ENCODE assay signal across 27 mouse cellular contexts in the genomic region with DNA sequence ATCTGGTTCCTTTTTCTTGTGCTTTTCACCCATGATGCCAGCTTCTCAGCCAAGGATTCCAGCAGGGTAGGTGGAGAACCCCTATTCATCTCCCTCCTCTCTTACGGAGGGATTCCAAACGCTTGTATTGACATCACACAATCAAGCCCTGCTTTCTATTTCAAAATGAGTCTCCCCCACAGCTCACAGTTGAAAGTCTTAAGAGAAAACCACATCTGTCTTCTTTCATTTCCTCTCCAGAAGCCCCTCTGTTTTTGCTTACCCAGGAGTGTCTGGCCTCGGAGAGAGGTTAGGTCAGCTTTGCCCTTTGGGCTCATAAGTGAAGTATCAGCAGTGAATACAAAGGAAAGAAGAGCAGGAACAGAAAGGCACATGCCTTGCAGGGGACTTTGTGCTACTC. TPM values are rescaled to one million over a fixed set of nuclear protein-coding genes. Genes with fewer than 3 reads are reported as not detected.
A peak's percentile ranks its signal among the peaks of the same experiment; 100 is the strongest.
DNase-seq lines count a peak whose midpoint lies in the region; ATAC-seq and TF ChIP-seq lines count a peak whose summit lies in the region.
"Had no signal": no experiment of that assay in that cellular context is flagged by ENCODE, and none has a peak within 500 bp of the region (broad histone marks: within the 10 kb centered on the region; RNA-seq: fewer than 3 reads in every experiment).

No protein-coding gene starts in this region.

- no peak overlapping the region for H3K27ac ChIP-seq in CH12.LX (ENCODE audit: insufficient read depth, low read depth)
- H3K27ac ChIP-seq: embryonic facial prominence, embryonic 15.5 days; forebrain, embryonic 10.5 days; gastrocnemius, adult 2 months; heart, adult 2 months; hindbrain, embryonic 10.5 days; hindbrain, embryonic 14.5 days had no signal

- in situ Hi-C loops in CH12.LX (cut with MboI; ENCODE audit: low pct_ligation_motif_present, low pct_unique_long_range_greater_than_20kb, low sequenced_read_pairs), result no loop called here

- no peaks in the 10 kb centered on the region for H3K36me3 ChIP-seq in CH12.LX (replicated peaks in 1 of 2; ENCODE audit: control insufficient read depth in 1 of 2, insufficient read depth in 1 of 2, low read length in 1 of 2)
- H3K36me3 ChIP-seq: embryonic facial prominence, embryonic 15.5 days; forebrain, embryonic 10.5 days; G1E; heart, embryonic 12.5 days; hindbrain, embryonic 10.5 days had no signal

- H3K4me2 ChIP-seq in CH12.LX (ENCODE audit: insufficient read depth, low read depth, poor library complexity, severe bottlenecking), result peak overlapping the region; percentile 34
- H3K4me2 ChIP-seq: embryonic facial prominence, embryonic 15.5 days; heart, embryonic 12.5 days; hindbrain, embryonic 14.5 days had no signal

- no peaks in the 10 kb centered on the region for H3K79me2 ChIP-seq in CH12.LX (replicated peaks; ENCODE audit: control insufficient read depth, extremely low read depth, insufficient read depth, poor library complexity, severe bottlenecking)

- TF ChIP-seq EP300 in CH12.LX (IDR thresholded peaks at IDR 0.05; ENCODE audit: low read length), result peak; percentile 65

- no peak overlapping the region for H3K9ac ChIP-seq in CH12.LX (ENCODE audit: insufficient read depth, low read depth)
- H3K9ac ChIP-seq: embryonic facial prominence, embryonic 15.5 days; heart, embryonic 12.5 days; hindbrain, embryonic 14.5 days had no signal

- no peak for TF ChIP-seq CTCF in CH12.LX (conservative IDR thresholded peaks at IDR 0.05 in 1 of 2, IDR thresholded peaks at IDR 0.05 in 1 of 2; ENCODE audit: low read depth in 2 of 2, low read length in 2 of 2)

- H3K9me3 ChIP-seq in CH12.LX (replicated peaks; ENCODE audit: low read length), result no peaks in the 10 kb centered on the region
- H3K9me3 ChIP-seq: embryonic facial prominence, embryonic 15.5 days; forebrain, embryonic 10.5 days; G1E; heart, embryonic 12.5 days; hindbrain, embryonic 10.5 days had no signal

- DNase-seq in left cerebral cortex, adult 11 months (ENCODE audit: low spot score), result peak; percentile 7
- DNase-seq in left cerebral cortex, postnatal 10 days (ENCODE audit: extremely low spot score in 1 of 2, low spot score in 2 of 2), result no peak
- peak; percentile 28 for DNase-seq in CH12.LX (ENCODE audit: extremely low read depth)
- DNase-seq in cerebellum, postnatal 4 days (ENCODE audit: low spot score in 2 of 2), result no peak
- DNase-seq in testis, postnatal 14 days (ENCODE audit: low spot score), result no peak
- DNase-seq: adrenal gland, adult 8-10 months; adrenal gland, postnatal 36 days; cerebellum, adult 11 months; cerebellum, adult 8-10 months; cerebellum, postnatal 25 days; embryo, embryonic 11 days; gastrocnemius, adult 2 months; gastrocnemius, postnatal 36 days; heart, adult 2 months had no signal

- ATAC-seq in granulocyte monocyte progenitor cell, adult 5-6 weeks (replicated peaks; ENCODE audit: poor library complexity, severe bottlenecking), result peak; percentile 60
- ATAC-seq: forebrain, embryonic 14.5 days had no signal

- no peak for TF ChIP-seq RAD21 in CH12.LX (IDR thresholded peaks at IDR 0.05; ENCODE audit: low read depth, low read length)

- dilution Hi-C loops in CH12.LX (cut with MboI; ENCODE audit: extremely low pct_ligation_motif_present, extremely low pct_unique_long_range_greater_than_20kb, low sequenced_read_pairs), result no loop called here

- intact Hi-C loops in left cerebral cortex, postnatal 10 days (cut with DNase I), result no loop called here

- no peak overlapping the region for H3K4me3 ChIP-seq in CH12.LX (replicated peaks in 1 of 3; ENCODE audit: low read depth in 2 of 3, low read length in 2 of 3, poor library complexity in 1 of 3)
- H3K4me3 ChIP-seq: embryonic facial prominence, embryonic 15.5 days; erythroblast, embryonic 14.5 days; forebrain, embryonic 10.5 days; gastrocnemius, adult 2 months; heart, adult 2 months; heart, embryonic 12.5 days; hindbrain, embryonic 10.5 days had no signal

- H3K27me3 ChIP-seq in CH12.LX (replicated peaks), result no peaks in the 10 kb centered on the region
- H3K27me3 ChIP-seq: embryonic facial prominence, embryonic 15.5 days; heart, embryonic 12.5 days had no signal

- peaks cover 3 to 17% of the 10 kb centered on the region in 2 experiments; a peak in 3 of 4 replicates for H3K4me1 ChIP-seq in CH12.LX (ENCODE audit: control insufficient read depth in 1 of 2, insufficient read depth in 2 of 2)
- H3K4me1 ChIP-seq: embryonic facial prominence, embryonic 15.5 days; heart, embryonic 12.5 days had no signal

- no peak for TF ChIP-seq POLR2A in CH12.LX (IDR thresholded peaks at IDR 0.05; ENCODE audit: low read depth, low read length)

TF ChIP-seq in CH12.LX, 34 proteins besides CTCF, POLR2A, EP300 and RAD21:
- no peak for TF ChIP-seq ELF1 (IDR thresholded peaks at IDR 0.05; ENCODE audit: low read depth, low read length)
- no peak for TF ChIP-seq KAT2A (IDR thresholded peaks at IDR 0.05; ENCODE audit: insufficient replicate concordance, low read length)
- TF ChIP-seq MEF2A (IDR thresholded peaks at IDR 0.05; ENCODE audit: borderline replicate concordance, low read depth, low read length), result no peak
- TF ChIP-seq CHD2 (IDR thresholded peaks at IDR 0.05; ENCODE audit: low read length), result no peak
- no peak for TF ChIP-seq TBP (conservative IDR thresholded peaks at IDR 0.05; ENCODE audit: low read depth, low read length)
- no peak for TF ChIP-seq ZMIZ1 (IDR thresholded peaks at IDR 0.05; ENCODE audit: low read depth, low read length)
- TF ChIP-seq RCOR1 (conservative IDR thresholded peaks at IDR 0.05; ENCODE audit: low read depth, low read length), result no peak
- TF ChIP-seq UBTF (IDR thresholded peaks at IDR 0.05; ENCODE audit: low read depth, low read length), result no peak
- TF ChIP-seq MAFK (IDR thresholded peaks at IDR 0.05; ENCODE audit: insufficient replicate concordance, low read length), result no peak
- TF ChIP-seq ZNF384 (IDR thresholded peaks at IDR 0.05; ENCODE audit: low read depth, low read length), result no peak
- no peak for TF ChIP-seq JUN (IDR thresholded peaks at IDR 0.05; ENCODE audit: insufficient read depth, low read depth, low read length)
- no peak for TF ChIP-seq SIN3A (IDR thresholded peaks at IDR 0.05; ENCODE audit: low read length)
- 0 out of 2 replicates have a peak, but pooled peaks have one; percentile 38 for TF ChIP-seq JUND (conservative IDR thresholded peaks at IDR 0.05; ENCODE audit: low read depth, low read length)
- TF ChIP-seq POLR2AphosphoS2 (IDR thresholded peaks at IDR 0.05; ENCODE audit: low read depth, low read length), result no peak
- TF ChIP-seq ETS1 (conservative IDR thresholded peaks at IDR 0.05; ENCODE audit: low read depth, low read length), result peak; percentile 49; the same call in 1 of the 2 replicates
- no peak for TF ChIP-seq PAX5 (IDR thresholded peaks at IDR 0.05; ENCODE audit: low read length)
- peak; percentile 64 for TF ChIP-seq IRF4 (IDR thresholded peaks at IDR 0.05; ENCODE audit: low read depth, low read length)

RNA-seq across cellular contexts. Expression of gene Il12b, which starts 17.7 kb away (rescaled TPM):
- not detected for total RNA-seq in left cerebral cortex, postnatal 10 days (2021)
- total RNA-seq in CH12.LX (2012; rRNA removed) (not detected in 2 replicates), CH12.LX (2014; rRNA removed) (0.23 TPM in 1 of 2 replicates, not detected in the other)
- polyA plus RNA-seq in CH12.LX (2012; ENCODE audit: insufficient read length, low read depth), result not detected in 2 replicates
- total RNA-seq in granulocyte monocyte progenitor cell, adult 5-6 weeks (2014; fragmentation: Nextera tagmentation), result not detected in 2 replicates
- total RNA-seq in granulocyte monocyte progenitor cell, adult 5-6 weeks (2017), result not detected in 2 replicates
- total RNA-seq: adrenal gland, adult 8-10 months; adrenal gland, postnatal 36 days; G1E; gastrocnemius, adult 2 months; gastrocnemius, postnatal 36 days; heart, adult 2 months; heart, postnatal 25 days had no signal
- polyA plus RNA-seq: brain, embryonic 14.5 days; embryonic facial prominence, embryonic 11.5 days; embryonic facial prominence, embryonic 15.5 days; erythroblast, embryonic 14.5 days; forebrain, embryonic 10.5 days; forebrain, embryonic 14.5 days; G1E; heart, adult 2 months; heart, embryonic 16.5 days; hindbrain, embryonic 10.5 days had no signal

Comparison
In these comparisons a context has a peak if more than half of its experiments do, and no peak if none do; other contexts are left out.
1. DNase-seq: peak in left cerebral cortex, adult 11 months (single experiment) and CH12.LX (single experiment); none in left cerebral cortex, postnatal 10 days (0 of 2), cerebellum, postnatal 4 days (0 of 2) and testis, postnatal 14 days (single experiment).